8 mouse cellular contexts compared by ENCODE assay signal in the genomic region with DNA sequence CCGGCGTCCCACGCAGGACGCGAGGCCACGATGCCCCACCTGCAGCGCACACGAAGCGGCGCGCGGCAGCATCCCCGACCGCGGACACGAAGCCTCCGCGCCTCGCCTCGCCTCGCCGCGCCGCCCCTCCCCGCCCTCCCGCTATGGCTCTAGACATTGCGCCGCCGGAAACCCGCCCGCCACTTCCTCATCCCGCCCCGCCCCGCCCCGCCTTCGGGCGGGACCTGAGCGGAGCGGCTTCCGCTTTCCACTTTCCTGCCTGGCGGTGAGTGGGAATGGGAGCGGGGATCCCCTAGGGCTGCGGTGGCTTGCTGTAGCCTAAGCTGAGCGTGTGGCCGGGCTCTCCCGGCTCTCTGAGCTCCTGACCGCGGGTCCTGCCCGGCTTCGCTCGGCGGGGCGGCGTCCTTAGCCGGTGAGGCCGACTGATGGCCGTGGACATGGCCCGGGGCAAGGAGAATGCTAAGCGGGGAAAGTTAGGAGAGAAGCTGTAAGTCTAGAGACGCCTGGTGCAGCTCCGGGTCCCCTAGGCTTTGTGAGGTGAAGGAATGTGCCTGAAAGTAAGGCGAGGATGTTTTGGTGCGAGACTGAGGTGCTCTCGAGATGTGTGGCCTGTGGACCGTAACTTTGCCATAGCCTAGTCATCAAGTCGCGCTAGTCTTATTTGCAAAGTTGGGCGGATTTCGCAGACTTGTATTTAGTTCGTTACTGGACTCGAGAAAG. TPM values are rescaled to one million over a fixed set of nuclear protein-coding genes. Genes with fewer than 3 reads are reported as not detected.
DNase-seq lines count a peak whose midpoint lies in the region; ATAC-seq lines count a peak whose summit lies in the region.

A gene (plus strand): TSS at position 225 of the 720 bp plus-strand sequence.

- H3K27ac ChIP-seq in hindbrain, embryonic 12.5 days = peak within 1 kb of the TSS; percentile 90

- WGBS in hindbrain, embryonic 12.5 days = under 1% methylated on average over 64 of the region's 71 CpGs

- no peaks in the 10 kb centered on the region for H3K27me3 ChIP-seq in hindbrain, embryonic 12.5 days

- peak; percentile 97 for ATAC-seq in hindbrain, embryonic 12.5 days (ENCODE audit: low FRiP score)

- peak within 1 kb of the TSS; percentile 64 for H3K4me2 ChIP-seq in hindbrain, embryonic 12.5 days (replicated peaks)

- peak within 1 kb of the TSS; percentile 90 for H3K9ac ChIP-seq in hindbrain, embryonic 12.5 days

- no peaks in the 10 kb centered on the region for H3K9me3 ChIP-seq in hindbrain, embryonic 12.5 days (replicated peaks)

- H3K4me3 ChIP-seq in hindbrain, embryonic 12.5 days = peak within 1 kb of the TSS; percentile 83

- H3K4me1 ChIP-seq in hindbrain, embryonic 12.5 days = peaks cover 33% of the 10 kb centered on the region

- DNase-seq in R1 (ENCODE audit: low read depth, low spot score) = peak; percentile 91
- DNase-seq in cerebellum, postnatal 14 days = peak; percentile 91 to 92
- peak; percentile 77 to 85 for DNase-seq in frontal cortex, postnatal 14 days (ENCODE audit: low spot score in 2 of 2)
- peak; percentile 86 to 90 for DNase-seq in layer of hippocampus, postnatal 14 days (ENCODE audit: low spot score in 2 of 2)
- DNase-seq in lung, postnatal 10 days = peak; percentile 95
- peak; percentile 76 for DNase-seq in ovary, postnatal 14 days (ENCODE audit: low spot score)
- peak; percentile 92 for DNase-seq in thymus, postnatal 14 days

- peaks cover 8% of the 10 kb centered on the region for H3K36me3 ChIP-seq in hindbrain, embryonic 12.5 days

RNA-seq across cellular contexts. Expression of the gene that starts here (rescaled TPM):
- polyA plus RNA-seq in hindbrain, embryonic 12.5 days (2016; fragmentation: Nextera tagmentation; extraction: Ambion mirVana) = 47.4 and 52.7 TPM in 2 replicates
- 10 to 100 TPM; 50.5 to 54.2 TPM for total RNA-seq in layer of hippocampus, postnatal 14 days (2021)

Comparison
In these comparisons a context has a peak if more than half of its experiments do, and no peak if none do; other contexts are left out.
1. Peak in every context shown above with its lines: DNase-seq, ATAC-seq, H3K4me3 ChIP-seq and H3K27ac ChIP-seq.